Mouse (Mus musculus): ENCODE results near the gene Unc5a. TPM values are rescaled to one million over a fixed set of nuclear protein-coding genes. Genes with fewer than 3 reads are reported as not detected.

The Unc5a gene
- total RNA-seq, 1 experiment = 0.31 TPM

GRCm38 (mm10) chr13:54918910-54919309 is 30.3 kb upstream of the Unc5a start:
- H3K36me3 ChIP-seq (ENCODE audit: control insufficient read depth, insufficient read depth, low read length, poor library complexity, severe bottlenecking) = no peaks in the 10 kb centered on the region
- no peak overlapping the region for H3K9ac ChIP-seq (ENCODE audit: insufficient read depth, low read depth, low read length, poor library complexity, severe bottlenecking)
- DNase-seq (ENCODE audit: low read depth, low spot score) = no peak
- peaks cover 2 to 23% of the 10 kb centered on the region in 2 experiments; a peak in 2 of 4 replicates for H3K4me1 ChIP-seq (ENCODE audit: control insufficient read depth in 2 of 2, insufficient read depth in 2 of 2, low read length in 2 of 2, poor library complexity in 1 of 2)
- H3K9me3 ChIP-seq (ENCODE audit: control insufficient read depth, insufficient read depth, low read depth, low read length) = no peaks in the 10 kb centered on the region
- no peak overlapping the region for H3K27ac ChIP-seq (ENCODE audit: insufficient read depth, low read depth, low read length, poor library complexity, severe bottlenecking)
- no peak overlapping the region for H3K4me3 ChIP-seq (ENCODE audit: insufficient read depth in 1 of 2, low read depth in 1 of 2, low read length in 2 of 2, poor library complexity in 1 of 2, severe bottlenecking in 1 of 2)
- TF ChIP-seq ZC3H11A (IDR thresholded peaks at IDR 0.05; ENCODE audit: borderline replicate concordance, low read depth, low read length) (no peak), CHD2 (IDR thresholded peaks at IDR 0.05; ENCODE audit: low read depth, low read length) (no peak), ZNF384 (IDR thresholded peaks at IDR 0.05; ENCODE audit: low read depth, low read length) (no peak), MAFK (IDR thresholded peaks at IDR 0.05; ENCODE audit: insufficient read depth, low read depth, low read length) (no peak)
- in situ Hi-C loops (cut with MboI; ENCODE audit: low sequenced_read_pairs in 2 of 2, unreplicated experiment in 2 of 2) = no loop called here

GRCm38 (mm10) chr13:54919666-54920065 is 29.5 kb upstream of the Unc5a start:
- H3K36me3 ChIP-seq (ENCODE audit: control insufficient read depth, insufficient read depth, low read length, poor library complexity, severe bottlenecking) = no peaks in the 10 kb centered on the region
- no peaks in the 10 kb centered on the region for H3K9me3 ChIP-seq (ENCODE audit: control insufficient read depth, insufficient read depth, low read depth, low read length)
- H3K4me3 ChIP-seq (ENCODE audit: insufficient read depth in 1 of 2, low read depth in 1 of 2, low read length in 2 of 2, poor library complexity in 1 of 2, severe bottlenecking in 1 of 2) = no peak overlapping the region
- no peak overlapping the region for H3K27ac ChIP-seq (ENCODE audit: insufficient read depth, low read depth, low read length, poor library complexity, severe bottlenecking)
- TF ChIP-seq ZC3H11A (IDR thresholded peaks at IDR 0.05; ENCODE audit: borderline replicate concordance, low read depth, low read length) (no peak), MAFK (IDR thresholded peaks at IDR 0.05; ENCODE audit: insufficient read depth, low read depth, low read length) (no peak), CHD2 (IDR thresholded peaks at IDR 0.05; ENCODE audit: low read depth, low read length) (no peak), HCFC1 (IDR thresholded peaks at IDR 0.05; ENCODE audit: borderline replicate concordance, insufficient read depth, low read length) (no peak), ZNF384 (IDR thresholded peaks at IDR 0.05; ENCODE audit: low read depth, low read length) (no peak)
- in situ Hi-C loops (cut with MboI; ENCODE audit: low sequenced_read_pairs in 2 of 2, unreplicated experiment in 2 of 2) = no loop called here
- peaks cover 2 to 21% of the 10 kb centered on the region in 2 experiments; a peak in 2 of 4 replicates for H3K4me1 ChIP-seq (ENCODE audit: control insufficient read depth in 2 of 2, insufficient read depth in 2 of 2, low read length in 2 of 2, poor library complexity in 1 of 2)
- H3K9ac ChIP-seq (ENCODE audit: insufficient read depth, low read depth, low read length, poor library complexity, severe bottlenecking) = no peak overlapping the region
- DNase-seq (ENCODE audit: low read depth, low spot score) = no peak

- H3K9me3 ChIP-seq (ENCODE audit: control insufficient read depth, insufficient read depth, low read depth, low read length) = no peaks in the 10 kb centered on the region
- no peaks in the 10 kb centered on the region for H3K36me3 ChIP-seq (ENCODE audit: control insufficient read depth, insufficient read depth, low read length, poor library complexity, severe bottlenecking)
- no peak overlapping the region for H3K9ac ChIP-seq (ENCODE audit: insufficient read depth, low read depth, low read length, poor library complexity, severe bottlenecking)
- in situ Hi-C loops (cut with MboI; ENCODE audit: low sequenced_read_pairs in 2 of 2, unreplicated experiment in 2 of 2) = no loop called here
- no peak overlapping the region for H3K4me3 ChIP-seq (ENCODE audit: insufficient read depth in 1 of 2, low read depth in 1 of 2, low read length in 2 of 2, poor library complexity in 1 of 2, severe bottlenecking in 1 of 2)
- H3K27ac ChIP-seq (ENCODE audit: insufficient read depth, low read depth, low read length, poor library complexity, severe bottlenecking) = no peak overlapping the region
- no peak for TF ChIP-seq CHD2 (IDR thresholded peaks at IDR 0.05; ENCODE audit: low read depth, low read length)
- TF ChIP-seq ZNF384 (IDR thresholded peaks at IDR 0.05; ENCODE audit: low read depth, low read length) = no peak
- TF ChIP-seq ZC3H11A (IDR thresholded peaks at IDR 0.05; ENCODE audit: borderline replicate concordance, low read depth, low read length) = no peak
- TF ChIP-seq HCFC1 (IDR thresholded peaks at IDR 0.05; ENCODE audit: borderline replicate concordance, insufficient read depth, low read length) = no peak
- TF ChIP-seq MAFK (IDR thresholded peaks at IDR 0.05; ENCODE audit: insufficient read depth, low read depth, low read length) = no peak
- peaks cover 2 to 18% of the 10 kb centered on the region in 2 experiments; a peak in 2 of 4 replicates for H3K4me1 ChIP-seq (ENCODE audit: control insufficient read depth in 2 of 2, insufficient read depth in 2 of 2, low read length in 2 of 2, poor library complexity in 1 of 2)
- no peak for DNase-seq (ENCODE audit: low read depth, low spot score)
Observed at GRCm38 (mm10) chr13:54921700-54922099, 27.5 kb upstream of the Unc5a start.

- TF ChIP-seq ZC3H11A (IDR thresholded peaks at IDR 0.05; ENCODE audit: borderline replicate concordance, low read depth, low read length) (no peak), CHD2 (IDR thresholded peaks at IDR 0.05; ENCODE audit: low read depth, low read length) (no peak), ZNF384 (IDR thresholded peaks at IDR 0.05; ENCODE audit: low read depth, low read length) (no peak), HCFC1 (IDR thresholded peaks at IDR 0.05; ENCODE audit: borderline replicate concordance, insufficient read depth, low read length) (no peak), MAFK (IDR thresholded peaks at IDR 0.05; ENCODE audit: insufficient read depth, low read depth, low read length) (no peak)
- H3K36me3 ChIP-seq (ENCODE audit: control insufficient read depth, insufficient read depth, low read length, poor library complexity, severe bottlenecking) = no peaks in the 10 kb centered on the region
- H3K9me3 ChIP-seq (ENCODE audit: control insufficient read depth, insufficient read depth, low read depth, low read length) = no peaks in the 10 kb centered on the region
- peaks cover 2 to 12% of the 10 kb centered on the region in 2 experiments; a peak in 1 of 4 replicates for H3K4me1 ChIP-seq (ENCODE audit: control insufficient read depth in 2 of 2, insufficient read depth in 2 of 2, low read length in 2 of 2, poor library complexity in 1 of 2)
- DNase-seq (ENCODE audit: low read depth, low spot score) = no peak
- H3K9ac ChIP-seq (ENCODE audit: insufficient read depth, low read depth, low read length, poor library complexity, severe bottlenecking) = no peak overlapping the region
- no peak overlapping the region for H3K27ac ChIP-seq (ENCODE audit: insufficient read depth, low read depth, low read length, poor library complexity, severe bottlenecking)
- in situ Hi-C loops (cut with MboI; ENCODE audit: low sequenced_read_pairs in 2 of 2, unreplicated experiment in 2 of 2) = no loop called here
- H3K4me3 ChIP-seq (ENCODE audit: insufficient read depth in 1 of 2, low read depth in 1 of 2, low read length in 2 of 2, poor library complexity in 1 of 2, severe bottlenecking in 1 of 2) = no peak overlapping the region
Observed at GRCm38 (mm10) chr13:54923705-54924104, 25.5 kb upstream of the Unc5a start.

DNA sequence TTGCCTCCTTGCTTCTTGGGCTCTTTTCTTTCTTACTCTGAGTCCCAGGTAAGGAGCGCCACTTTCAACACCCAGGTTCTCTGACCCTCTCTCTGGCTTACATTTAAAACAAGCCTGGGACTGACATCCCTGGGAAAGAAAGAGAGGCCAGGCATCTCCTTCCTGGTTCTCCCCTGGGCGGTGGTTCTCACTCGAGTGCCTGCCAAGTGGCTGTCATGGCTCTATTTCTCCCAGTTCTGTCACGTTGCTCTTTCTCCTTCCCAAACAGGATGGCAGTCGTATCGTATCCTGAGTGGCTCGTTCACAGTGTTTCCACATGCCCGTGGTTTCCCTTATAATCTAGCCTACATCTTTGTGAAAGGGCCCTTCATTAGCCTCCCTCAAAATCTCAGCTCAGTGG is 23.7 kb upstream of the Unc5a start:
- in situ Hi-C loops (cut with MboI; ENCODE audit: low sequenced_read_pairs in 2 of 2, unreplicated experiment in 2 of 2) = no loop called here

More for the DNA sequence above, 23.7 kb upstream of the Unc5a start:
- no peak for TF ChIP-seq CHD2 (IDR thresholded peaks at IDR 0.05; ENCODE audit: low read depth, low read length)
- no peak for TF ChIP-seq ZNF384 (IDR thresholded peaks at IDR 0.05; ENCODE audit: low read depth, low read length)
- no peak for TF ChIP-seq MAFK (IDR thresholded peaks at IDR 0.05; ENCODE audit: insufficient read depth, low read depth, low read length)
- TF ChIP-seq ZC3H11A (IDR thresholded peaks at IDR 0.05; ENCODE audit: borderline replicate concordance, low read depth, low read length) = no peak
- no peak for TF ChIP-seq HCFC1 (IDR thresholded peaks at IDR 0.05; ENCODE audit: borderline replicate concordance, insufficient read depth, low read length)
- DNase-seq (ENCODE audit: low read depth, low spot score) = no peak
- Histone ChIP-seq H3K9ac (ENCODE audit: insufficient read depth, low read depth, low read length, poor library complexity, severe bottlenecking) (no peak overlapping the region), H3K4me1 (ENCODE audit: control insufficient read depth in 2 of 2, insufficient read depth in 2 of 2, low read length in 2 of 2, poor library complexity in 1 of 2) (peaks cover 0 to 6% of the 10 kb centered on the region in 2 experiments; a peak in 1 of 4 replicates), H3K4me3 (ENCODE audit: insufficient read depth in 1 of 2, low read depth in 1 of 2, low read length in 2 of 2, poor library complexity in 1 of 2, severe bottlenecking in 1 of 2) (no peak overlapping the region), H3K27ac (ENCODE audit: insufficient read depth, low read depth, low read length, poor library complexity, severe bottlenecking) (no peak overlapping the region), H3K36me3 (ENCODE audit: control insufficient read depth, insufficient read depth, low read length, poor library complexity, severe bottlenecking) (no peaks in the 10 kb centered on the region), H3K9me3 (ENCODE audit: control insufficient read depth, insufficient read depth, low read depth, low read length) (no peaks in the 10 kb centered on the region)
